Mouse (Mus musculus): ENCODE data around the gene Fgf4. TPM values are rescaled to one million over a fixed set of nuclear protein-coding genes. Genes with fewer than 3 reads are reported as not detected.

The Fgf4 gene
- not detected in 2 replicates for total RNA-seq (2015)
- total RNA-seq (2017): not detected in 2 replicates

DNA sequence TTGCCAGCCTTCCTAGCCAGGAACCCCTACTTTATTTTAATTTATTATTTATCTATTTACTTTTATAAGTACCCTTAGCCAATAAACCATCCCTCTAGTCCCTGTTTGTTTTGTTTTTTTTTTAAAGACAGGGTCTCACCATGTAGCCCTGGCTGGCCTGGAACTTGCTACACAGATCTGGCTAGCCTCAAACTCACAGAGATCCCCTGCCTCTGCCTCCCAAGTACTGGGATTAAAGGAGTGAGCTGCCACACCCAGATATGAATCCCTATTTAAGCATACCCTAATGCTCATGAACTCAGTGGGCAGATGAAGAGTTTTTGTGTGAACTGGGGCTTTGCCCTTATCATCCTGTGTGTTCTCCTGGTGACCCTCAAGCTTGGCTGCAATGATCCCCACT is at the start of gene Fgf4:
Fgf4 (plus strand) TSS at position 301 of the 400 bp plus-strand sequence.
- no peak for ATAC-seq (replicated peaks; ENCODE audit: poor library complexity)

GRCm38 (mm10) chr7:144798471-144798870 is 48.7 kb upstream of the Fgf4 start:
- peak; percentile 89 for ATAC-seq (replicated peaks; ENCODE audit: poor library complexity)

- ATAC-seq (replicated peaks; ENCODE audit: poor library complexity): no peak
These were observed 40.1 kb upstream of the Fgf4 start for GRCm38 (mm10) chr7:144807036-144807435.

DNA sequence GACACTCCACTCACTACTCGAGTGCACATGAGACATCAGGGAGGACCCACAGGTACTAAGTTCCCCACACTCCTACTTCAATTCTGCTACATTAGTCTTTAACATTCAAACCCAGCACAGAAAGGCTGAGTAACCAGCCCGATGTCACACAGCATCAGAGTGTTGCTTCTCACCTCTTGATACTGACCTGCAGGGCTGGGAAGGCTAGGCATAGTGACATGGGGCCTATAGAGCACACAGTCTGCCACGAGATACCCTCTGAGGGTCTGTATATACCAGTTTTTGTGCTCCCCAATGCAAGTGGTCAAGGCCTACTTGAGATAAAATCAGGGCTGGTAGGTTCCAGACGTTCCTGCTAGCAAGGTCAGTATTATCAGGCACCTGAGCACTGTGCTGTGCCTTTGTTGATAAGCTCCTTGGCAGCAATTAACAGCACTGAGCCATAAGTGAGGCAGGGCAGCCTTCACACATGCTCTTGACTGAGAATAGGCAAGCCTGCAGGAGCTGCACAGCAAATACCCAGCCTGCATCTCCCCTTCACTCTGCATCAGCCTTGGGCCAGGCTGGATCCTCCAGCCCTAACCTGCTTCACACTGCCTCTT is 39.1 kb upstream of the Fgf4 start:
- ATAC-seq (replicated peaks; ENCODE audit: poor library complexity): peak; percentile 85

- no peak for ATAC-seq (replicated peaks; ENCODE audit: poor library complexity)
These were observed 35.6 kb upstream of the Fgf4 start for GRCm38 (mm10) chr7:144811521-144811920.

GRCm38 (mm10) chr7:144821901-144822300 is 25.3 kb upstream of the Fgf4 start:
- no peak for ATAC-seq (replicated peaks; ENCODE audit: poor library complexity)

DNA sequence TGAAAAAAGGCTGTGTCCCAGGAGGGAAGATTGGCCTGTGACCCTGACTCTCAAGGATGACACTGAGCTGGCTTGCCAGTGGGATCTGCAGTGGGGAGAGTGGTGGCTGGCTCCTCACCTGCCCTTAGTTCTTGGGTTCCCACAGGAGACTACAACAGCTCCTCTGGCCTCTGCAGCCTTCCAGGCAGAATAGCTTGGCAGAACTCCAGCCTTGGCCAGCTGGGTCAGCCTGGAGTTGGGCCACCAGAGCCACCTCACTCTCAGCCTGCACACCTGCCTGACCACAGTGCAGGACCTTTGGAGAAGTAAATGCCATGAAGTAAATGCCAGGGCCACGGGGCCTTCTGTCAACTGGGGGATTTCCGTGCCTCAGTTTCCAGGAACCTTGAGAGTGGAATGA is 23.2 kb upstream of the Fgf4 start:
- no peak for ATAC-seq (replicated peaks; ENCODE audit: poor library complexity)

GRCm38 (mm10) chr7:144828369-144828768 is 18.8 kb upstream of the Fgf4 start:
- ATAC-seq (replicated peaks; ENCODE audit: poor library complexity): no peak

- no peak for ATAC-seq (replicated peaks; ENCODE audit: poor library complexity)
These were observed 9.2 kb upstream of the Fgf4 start, which contains the start of gene Fgf3 for GRCm38 (mm10) chr7:144837891-144838488. TSS of gene Fgf3 (plus strand) at chr7:144838083.

DNA sequence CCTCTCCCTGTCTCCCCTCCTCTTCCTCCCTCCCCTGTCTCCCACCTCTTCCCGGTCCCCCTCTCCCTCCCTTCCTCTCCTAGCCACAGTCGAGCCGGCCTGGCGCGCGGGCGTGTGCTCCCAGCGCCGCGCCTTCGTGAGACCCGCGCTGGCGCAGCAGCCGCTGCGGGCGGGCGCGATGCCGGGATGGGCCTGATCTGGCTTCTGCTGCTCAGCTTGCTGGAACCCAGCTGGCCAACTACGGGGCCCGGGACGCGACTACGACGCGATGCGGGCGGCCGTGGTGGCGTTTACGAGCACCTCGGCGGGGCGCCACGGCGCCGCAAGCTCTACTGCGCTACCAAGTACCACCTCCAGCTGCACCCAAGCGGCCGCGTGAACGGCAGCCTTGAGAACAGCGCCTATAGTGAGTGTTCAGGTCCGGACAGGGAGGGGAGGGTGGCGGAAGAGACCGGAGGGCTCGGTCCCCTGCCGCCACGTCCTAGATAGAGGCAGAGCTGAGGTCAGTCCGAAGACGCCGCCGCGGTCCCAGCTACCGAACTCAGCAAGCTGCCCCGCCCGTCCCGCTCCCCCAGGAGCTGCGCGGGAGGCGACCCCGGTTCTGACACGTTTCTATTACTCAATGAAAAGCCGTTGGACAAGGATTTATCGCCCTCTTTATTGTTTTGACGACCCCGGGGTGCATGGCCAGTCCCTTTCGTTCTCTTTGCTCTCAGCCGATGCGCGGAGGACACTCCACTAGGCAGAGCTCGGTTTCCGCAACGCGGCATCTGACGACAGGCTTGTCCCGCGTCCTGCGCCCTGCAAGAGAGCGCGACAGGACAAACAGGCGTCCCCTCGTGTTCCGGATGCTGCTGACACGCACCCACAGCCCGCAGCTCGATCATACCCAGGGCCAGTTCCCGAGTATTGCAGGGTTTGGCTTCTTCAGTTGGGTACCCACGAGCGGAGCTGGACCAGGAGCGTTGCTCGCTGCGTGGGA is 8.4 kb upstream of the Fgf4 start:
- ATAC-seq (replicated peaks; ENCODE audit: poor library complexity): peak; percentile 41

- peak; percentile 81 for ATAC-seq (replicated peaks; ENCODE audit: poor library complexity)
These were observed 1.0 kb upstream of the Fgf4 start for GRCm38 (mm10) chr7:144846158-144846557.

GRCm38 (mm10) chr7:144851321-144851720 is 4.2 kb downstream of the Fgf4 start:
- no peak for ATAC-seq (replicated peaks; ENCODE audit: poor library complexity)

GRCm38 (mm10) chr7:144854966-144855365 is 7.8 kb downstream of the Fgf4 start:
- no peak for ATAC-seq (replicated peaks; ENCODE audit: poor library complexity)

DNA sequence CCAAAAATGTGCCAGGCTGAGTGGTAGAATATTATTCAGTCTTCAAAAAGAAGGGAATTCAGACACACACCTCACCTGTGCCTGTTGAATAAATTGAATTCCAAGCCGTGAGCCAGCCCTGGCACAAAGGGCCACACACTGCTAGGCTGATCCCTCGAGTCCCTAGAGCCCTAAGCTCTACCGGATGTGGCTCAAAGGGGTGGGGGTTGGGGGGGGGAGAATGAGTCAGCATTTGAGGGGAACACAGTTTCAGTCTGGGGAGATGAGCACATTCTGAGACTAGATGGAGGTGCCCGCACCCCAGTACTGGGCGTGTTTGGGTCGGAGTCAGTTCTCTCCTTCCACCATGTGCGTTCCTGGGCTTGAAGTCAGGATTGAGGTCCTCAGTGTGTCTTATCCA is 10.0 kb downstream of the Fgf4 start:
- peak; percentile 48 for ATAC-seq (replicated peaks; ENCODE audit: poor library complexity)

DNA sequence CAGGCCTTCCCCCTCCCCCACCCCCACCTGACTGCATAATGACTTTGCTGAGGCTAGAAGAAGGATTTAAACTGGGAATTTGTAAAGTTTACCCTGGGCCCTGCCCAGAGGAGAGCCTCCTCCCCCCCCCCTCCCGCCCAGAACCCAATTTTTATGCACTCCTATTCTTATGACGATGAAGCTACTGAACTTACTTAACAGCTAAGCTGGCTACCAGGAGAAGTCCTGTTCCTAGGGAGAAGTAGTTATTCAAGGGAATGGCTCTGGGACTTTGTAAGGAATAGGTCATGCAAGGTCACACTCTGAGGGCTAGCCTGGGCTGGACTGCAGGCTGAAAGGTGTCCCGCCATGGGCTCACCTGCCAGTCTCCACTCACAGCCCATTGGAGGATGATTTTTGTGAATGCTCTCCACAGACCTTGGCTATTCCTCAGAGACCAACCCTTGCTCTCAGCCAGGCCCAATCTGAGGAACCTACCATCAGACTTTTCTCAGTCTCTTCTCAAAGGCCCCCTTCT is 10.7 kb downstream of the Fgf4 start:
- ATAC-seq (replicated peaks; ENCODE audit: poor library complexity): no peak

GRCm38 (mm10) chr7:144858702-144859101 is 11.5 kb downstream of the Fgf4 start:
- ATAC-seq (replicated peaks; ENCODE audit: poor library complexity): no peak

DNA sequence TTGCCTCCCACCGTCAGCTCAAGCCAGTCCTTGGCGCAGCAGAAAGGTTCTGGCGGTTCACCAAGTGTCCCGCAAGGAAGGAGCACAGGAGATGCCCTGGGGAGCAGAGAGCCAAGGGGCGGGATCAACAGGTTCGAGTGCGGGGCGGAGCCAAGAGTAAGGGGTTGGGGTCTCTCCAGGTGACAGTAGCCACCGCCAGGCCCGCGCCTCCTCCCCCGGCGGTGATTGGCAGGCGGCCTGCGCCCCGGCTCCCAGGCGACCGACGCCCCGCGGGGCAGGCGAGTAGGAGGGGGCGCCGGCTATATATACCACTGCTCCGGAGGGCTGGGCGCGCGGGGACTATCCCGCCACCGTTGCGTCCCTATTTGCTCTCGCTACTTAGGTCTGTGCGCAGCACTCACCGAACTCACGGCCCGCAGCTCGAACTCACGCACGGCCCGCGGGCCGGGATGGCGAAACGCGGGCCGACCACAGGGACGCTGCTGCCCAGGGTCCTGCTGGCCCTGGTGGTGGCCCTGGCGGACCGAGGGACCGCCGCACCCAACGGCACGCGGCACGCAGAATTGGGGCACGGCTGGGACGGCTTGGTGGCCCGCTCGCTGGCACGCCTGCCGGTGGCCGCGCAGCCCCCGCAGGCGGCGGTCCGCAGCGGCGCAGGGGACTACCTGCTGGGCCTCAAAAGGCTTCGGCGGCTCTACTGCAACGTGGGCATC is 14.0 kb downstream of the Fgf4 start:
- ATAC-seq (replicated peaks; ENCODE audit: poor library complexity): no peak

- no peak for ATAC-seq (replicated peaks; ENCODE audit: poor library complexity)
These were observed 14.6 kb downstream of the Fgf4 start for GRCm38 (mm10) chr7:144861769-144862070.

- no peak for ATAC-seq (replicated peaks; ENCODE audit: poor library complexity)
These were observed 15.0 kb downstream of the Fgf4 start for GRCm38 (mm10) chr7:144862126-144862525.

GRCm38 (mm10) chr7:144862712-144863111 is 15.5 kb downstream of the Fgf4 start:
- ATAC-seq (replicated peaks; ENCODE audit: poor library complexity): peak; percentile 70

DNA sequence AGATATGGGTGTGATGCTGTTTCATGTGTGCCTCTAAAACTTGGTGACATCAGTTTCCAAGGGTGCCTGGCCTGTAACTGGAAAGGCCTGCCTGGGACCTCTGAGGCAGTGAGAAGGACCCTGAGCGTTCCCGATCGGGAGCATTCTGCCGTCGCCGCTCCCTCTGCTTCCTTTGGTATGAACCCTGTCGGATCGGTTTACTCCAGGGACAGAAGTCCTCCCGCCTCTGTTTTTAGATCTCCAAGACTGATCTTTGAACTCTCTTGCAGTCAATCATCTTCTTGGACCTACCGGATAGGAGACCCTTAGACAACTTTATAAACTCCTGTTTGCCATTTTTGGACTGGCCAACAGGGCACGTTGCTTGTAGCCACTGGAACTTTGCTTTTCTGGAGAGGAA is 16.0 kb downstream of the Fgf4 start:
- no peak for ATAC-seq (replicated peaks; ENCODE audit: poor library complexity)

All from megakaryocyte progenitor cell, adult 5-6 weeks (primary cell).